Mouse (Mus musculus): ENCODE data around the gene Afdn. TPM values are rescaled to one million over a fixed set of nuclear protein-coding genes. Genes with fewer than 3 reads are reported as not detected.
A peak's percentile ranks its signal among the peaks of the same experiment; 100 is the strongest.

Gene Afdn
- total RNA-seq, 1 experiment, result 92.4 TPM

DNA sequence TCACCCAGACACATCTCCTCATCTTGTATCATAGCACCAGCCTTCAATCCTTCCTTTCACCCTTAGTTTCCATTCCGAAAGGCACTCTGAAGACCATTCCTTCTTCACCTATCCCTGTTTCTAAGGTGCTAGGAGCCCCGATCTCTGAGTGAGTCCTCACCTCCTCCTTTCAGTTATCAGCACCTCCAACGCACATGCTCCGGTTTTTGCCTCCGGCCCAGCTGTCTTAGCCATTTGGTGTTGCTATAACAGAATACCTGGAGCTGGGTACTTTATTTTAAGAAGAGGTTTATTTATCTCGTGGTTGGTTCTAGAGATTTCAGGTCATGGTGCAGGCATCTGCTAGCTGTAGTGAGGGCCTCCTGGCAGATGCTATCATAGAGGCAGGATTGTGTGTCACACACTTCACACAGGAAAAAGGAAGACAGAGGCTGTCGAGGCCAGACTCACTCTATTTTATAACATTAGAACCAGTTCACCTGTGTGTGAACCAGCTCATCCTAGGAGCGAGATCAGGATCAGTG lies 33.4 kb upstream of the Afdn start:
- no peak overlapping the region for H3K27ac ChIP-seq (ENCODE audit: insufficient read depth, low read depth, low read length, poor library complexity, severe bottlenecking)
- DNase-seq (ENCODE audit: low read depth, low spot score), result no peak
- H3K36me3 ChIP-seq (ENCODE audit: control insufficient read depth, insufficient read depth, low read length, poor library complexity, severe bottlenecking), result no peaks in the 10 kb centered on the region
- in situ Hi-C loops (cut with MboI; ENCODE audit: low sequenced_read_pairs in 2 of 2, unreplicated experiment in 2 of 2), result no loop called here
- H3K4me1 ChIP-seq (ENCODE audit: control insufficient read depth in 2 of 2, insufficient read depth in 2 of 2, low read length in 2 of 2, poor library complexity in 1 of 2), result peaks cover 0 to 6% of the 10 kb centered on the region in 2 experiments; a peak in 2 of 4 replicates
- H3K9ac ChIP-seq (ENCODE audit: insufficient read depth, low read depth, low read length, poor library complexity, severe bottlenecking), result no peak overlapping the region
- TF ChIP-seq MAFK (IDR thresholded peaks at IDR 0.05; ENCODE audit: insufficient read depth, low read depth, low read length), result no peak
- TF ChIP-seq CHD2 (IDR thresholded peaks at IDR 0.05; ENCODE audit: low read depth, low read length), result no peak
- no peak for TF ChIP-seq ZC3H11A (IDR thresholded peaks at IDR 0.05; ENCODE audit: borderline replicate concordance, low read depth, low read length)
- no peak for TF ChIP-seq ZNF384 (IDR thresholded peaks at IDR 0.05; ENCODE audit: low read depth, low read length)
- TF ChIP-seq HCFC1 (IDR thresholded peaks at IDR 0.05; ENCODE audit: borderline replicate concordance, insufficient read depth, low read length), result no peak
- no peak overlapping the region for H3K4me3 ChIP-seq (ENCODE audit: insufficient read depth in 1 of 2, low read depth in 1 of 2, low read length in 2 of 2, poor library complexity in 1 of 2, severe bottlenecking in 1 of 2)
- no peaks in the 10 kb centered on the region for H3K9me3 ChIP-seq (ENCODE audit: control insufficient read depth, insufficient read depth, low read depth, low read length)

DNA sequence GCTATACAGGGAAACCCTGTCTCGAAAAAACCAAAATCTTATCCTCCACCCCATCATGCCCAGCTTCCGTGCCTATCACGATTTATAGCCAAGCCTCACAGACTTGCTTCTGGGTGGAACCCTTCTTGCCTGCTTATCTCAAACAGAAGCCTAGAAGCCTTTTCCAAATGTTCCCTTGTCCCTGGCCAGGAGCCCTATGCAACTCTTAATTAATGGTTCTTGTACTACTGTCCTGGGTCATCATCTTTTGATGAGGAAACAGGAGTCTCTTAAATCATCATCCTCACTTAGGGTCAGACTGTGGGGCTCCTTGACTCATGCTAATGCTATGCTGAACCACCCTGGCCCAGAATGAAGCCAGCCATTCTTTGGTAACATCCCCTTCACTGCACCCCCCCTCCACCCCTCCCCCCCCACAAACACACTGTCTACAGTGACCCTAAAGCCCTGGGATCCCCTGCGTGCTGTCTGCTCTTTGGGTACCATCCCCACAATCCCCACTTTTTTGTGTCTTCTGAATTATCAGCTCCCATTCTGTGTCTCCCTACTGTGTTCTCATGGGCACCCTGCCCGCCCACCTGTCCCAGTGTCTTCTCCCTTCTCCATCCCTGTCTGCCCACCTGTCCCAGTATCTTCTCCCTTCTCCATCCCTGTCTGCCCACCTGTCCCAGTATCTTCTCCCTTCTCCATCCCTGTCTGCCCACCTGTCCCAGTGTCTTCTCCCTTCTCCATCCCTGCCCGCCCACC lies 29.2 kb upstream of the Afdn start:
- Histone ChIP-seq H3K4me3 (ENCODE audit: insufficient read depth in 1 of 2, low read depth in 1 of 2, low read length in 2 of 2, poor library complexity in 1 of 2, severe bottlenecking in 1 of 2) (no peak overlapping the region), H3K27ac (ENCODE audit: insufficient read depth, low read depth, low read length, poor library complexity, severe bottlenecking) (no peak overlapping the region), H3K4me1 (ENCODE audit: control insufficient read depth in 2 of 2, insufficient read depth in 2 of 2, low read length in 2 of 2, poor library complexity in 1 of 2) (peaks cover 5 to 12% of the 10 kb centered on the region in 2 experiments; a peak in 3 of 4 replicates), H3K9ac (ENCODE audit: insufficient read depth, low read depth, low read length, poor library complexity, severe bottlenecking) (no peak overlapping the region), H3K9me3 (ENCODE audit: control insufficient read depth, insufficient read depth, low read depth, low read length) (no peaks in the 10 kb centered on the region), H3K36me3 (ENCODE audit: control insufficient read depth, insufficient read depth, low read length, poor library complexity, severe bottlenecking) (no peaks in the 10 kb centered on the region)
- TF ChIP-seq MAFK (IDR thresholded peaks at IDR 0.05; ENCODE audit: insufficient read depth, low read depth, low read length) (no peak), HCFC1 (IDR thresholded peaks at IDR 0.05; ENCODE audit: borderline replicate concordance, insufficient read depth, low read length) (no peak), ZNF384 (IDR thresholded peaks at IDR 0.05; ENCODE audit: low read depth, low read length) (no peak), CHD2 (IDR thresholded peaks at IDR 0.05; ENCODE audit: low read depth, low read length) (no peak), ZC3H11A (IDR thresholded peaks at IDR 0.05; ENCODE audit: borderline replicate concordance, low read depth, low read length) (no peak)
- no peak for DNase-seq (ENCODE audit: low read depth, low spot score)
- in situ Hi-C loops (cut with MboI; ENCODE audit: low sequenced_read_pairs in 2 of 2, unreplicated experiment in 2 of 2), result no loop called here

DNA sequence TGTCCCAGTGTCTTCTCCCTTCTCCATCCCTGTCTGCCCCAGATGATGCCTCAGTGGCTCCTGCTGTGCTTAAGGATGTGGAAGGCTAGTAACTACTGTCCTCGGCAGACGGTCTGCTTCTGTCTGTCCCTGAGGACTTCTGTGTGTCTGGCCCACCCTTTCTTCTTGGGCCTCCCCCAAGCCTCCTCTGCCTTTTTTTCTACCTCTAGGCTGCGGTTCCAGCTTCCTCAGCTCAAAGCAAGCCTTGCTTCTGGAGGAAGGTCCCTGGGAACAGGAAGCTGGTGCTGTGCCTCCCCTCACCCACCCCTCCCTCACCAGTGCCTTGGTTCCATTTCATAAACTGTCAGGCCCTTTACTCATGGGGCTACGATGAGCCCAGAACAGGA lies 28.6 kb upstream of the Afdn start:
- in situ Hi-C loops (cut with MboI; ENCODE audit: low sequenced_read_pairs in 2 of 2, unreplicated experiment in 2 of 2), result no loop called here
- no peaks in the 10 kb centered on the region for H3K9me3 ChIP-seq (ENCODE audit: control insufficient read depth, insufficient read depth, low read depth, low read length)
- no peak overlapping the region for H3K27ac ChIP-seq (ENCODE audit: insufficient read depth, low read depth, low read length, poor library complexity, severe bottlenecking)

DNA sequence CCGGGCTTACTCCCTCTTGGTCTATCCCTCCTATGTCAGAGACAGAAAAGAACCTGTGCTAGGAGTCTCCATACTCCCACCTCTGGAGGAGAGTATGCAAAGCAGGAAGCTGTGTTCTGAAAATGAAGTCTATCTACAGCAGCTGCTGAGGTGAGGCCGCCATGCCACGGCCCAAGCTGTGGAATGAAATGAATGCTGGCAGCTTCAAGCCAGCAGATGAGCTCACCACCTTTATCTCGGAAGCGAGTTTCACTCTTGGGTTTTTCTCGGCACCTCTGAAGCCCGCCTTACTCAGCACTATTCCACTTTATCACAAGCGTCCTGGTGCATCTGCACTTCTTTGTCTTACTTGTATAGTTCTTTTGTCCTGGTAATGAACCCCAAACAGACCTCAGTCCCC lies 27.7 kb upstream of the Afdn start:
- in situ Hi-C loops (cut with MboI; ENCODE audit: low sequenced_read_pairs in 2 of 2, unreplicated experiment in 2 of 2), result no loop called here
- Histone ChIP-seq H3K4me1 (ENCODE audit: control insufficient read depth in 2 of 2, insufficient read depth in 2 of 2, low read length in 2 of 2, poor library complexity in 1 of 2) (peaks cover 5 to 12% of the 10 kb centered on the region in 2 experiments; a peak in 3 of 4 replicates), H3K4me3 (ENCODE audit: insufficient read depth in 1 of 2, low read depth in 1 of 2, low read length in 2 of 2, poor library complexity in 1 of 2, severe bottlenecking in 1 of 2) (no peak overlapping the region; a peak in 2 of 4 replicates), H3K9ac (ENCODE audit: insufficient read depth, low read depth, low read length, poor library complexity, severe bottlenecking) (no peak overlapping the region), H3K9me3 (ENCODE audit: control insufficient read depth, insufficient read depth, low read depth, low read length) (no peaks in the 10 kb centered on the region), H3K36me3 (ENCODE audit: control insufficient read depth, insufficient read depth, low read length, poor library complexity, severe bottlenecking) (no peaks in the 10 kb centered on the region), H3K27ac (ENCODE audit: insufficient read depth, low read depth, low read length, poor library complexity, severe bottlenecking) (no peak overlapping the region)
- TF ChIP-seq HCFC1 (IDR thresholded peaks at IDR 0.05; ENCODE audit: borderline replicate concordance, insufficient read depth, low read length) (no peak), ZC3H11A (IDR thresholded peaks at IDR 0.05; ENCODE audit: borderline replicate concordance, low read depth, low read length) (no peak), MAFK (IDR thresholded peaks at IDR 0.05; ENCODE audit: insufficient read depth, low read depth, low read length) (peak; percentile 76), CHD2 (IDR thresholded peaks at IDR 0.05; ENCODE audit: low read depth, low read length) (no peak)
- DNase-seq (ENCODE audit: low read depth, low spot score), result no peak

More for the DNA sequence above, 28.6 kb upstream of the Afdn start:
- Histone ChIP-seq H3K36me3 (ENCODE audit: control insufficient read depth, insufficient read depth, low read length, poor library complexity, severe bottlenecking) (no peaks in the 10 kb centered on the region), H3K9ac (ENCODE audit: insufficient read depth, low read depth, low read length, poor library complexity, severe bottlenecking) (no peak overlapping the region), H3K4me1 (ENCODE audit: control insufficient read depth in 2 of 2, insufficient read depth in 2 of 2, low read length in 2 of 2, poor library complexity in 1 of 2) (peaks cover 5 to 12% of the 10 kb centered on the region in 2 experiments; a peak in 3 of 4 replicates), H3K4me3 (ENCODE audit: insufficient read depth in 1 of 2, low read depth in 1 of 2, low read length in 2 of 2, poor library complexity in 1 of 2, severe bottlenecking in 1 of 2) (no peak overlapping the region)
- TF ChIP-seq MAFK (IDR thresholded peaks at IDR 0.05; ENCODE audit: insufficient read depth, low read depth, low read length) (no peak), CHD2 (IDR thresholded peaks at IDR 0.05; ENCODE audit: low read depth, low read length) (no peak), ZNF384 (IDR thresholded peaks at IDR 0.05; ENCODE audit: low read depth, low read length) (no peak), HCFC1 (IDR thresholded peaks at IDR 0.05; ENCODE audit: borderline replicate concordance, insufficient read depth, low read length) (no peak), ZC3H11A (IDR thresholded peaks at IDR 0.05; ENCODE audit: borderline replicate concordance, low read depth, low read length) (no peak)
- DNase-seq (ENCODE audit: low read depth, low spot score), result no peak

Measured in ES-E14 (cell line).